Mouse (Mus musculus): ENCODE measurements at regions not wholly inside any gene's neighbourhood (a gene's known extent, or its start where the extent isn't known, plus 50 kb on each side); places are given as distances from the start of the nearest gene placed in this dataset.

GRCm38 (mm10) chr7:130082662-130083061, 437.5 kb downstream of the Ate1 start:
- Histone ChIP-seq H3K9me3 (ENCODE audit: control insufficient read depth, low read length) (no peaks in the 10 kb centered on the region), H3K27me3 (ENCODE audit: control insufficient read depth, insufficient read depth, low read length) (no peaks in the 10 kb centered on the region), H3K4me2 (ENCODE audit: low read depth) (no peak overlapping the region), H3K36me3 (replicated peaks; ENCODE audit: control insufficient read depth, insufficient read depth, low read depth) (no peaks in the 10 kb centered on the region), H3K27ac (no peak overlapping the region), H3K4me1 (replicated peaks; ENCODE audit: control insufficient read depth in 2 of 2, insufficient read depth in 2 of 2, low read length in 1 of 2) (no peaks in the 10 kb centered on the region), H3K9ac (replicated peaks) (no peak overlapping the region), H3K4me3 (ENCODE audit: insufficient read depth in 1 of 2, low read depth in 2 of 2, low read length in 2 of 2) (no peak overlapping the region)
- 70% methylated on average over 4 of the region's 4 CpGs for WGBS (ENCODE audit: insufficient replicate concordance)
- ATAC-seq (ENCODE audit: insufficient read depth), result no peak
- TF ChIP-seq EP300 (IDR thresholded peaks at IDR 0.05; ENCODE audit: low read depth) (no peak), CTCF (IDR thresholded peaks at IDR 0.05; ENCODE audit: low read depth) (no peak)
- DNase-seq (ENCODE audit: low read depth in 3 of 3, low spot score in 3 of 3), result no peak

- Histone ChIP-seq H3K4me3 (ENCODE audit: insufficient read depth in 1 of 2, low read depth in 2 of 2, low read length in 2 of 2) (no peak overlapping the region), H3K27me3 (ENCODE audit: control insufficient read depth, insufficient read depth, low read length) (no peaks in the 10 kb centered on the region), H3K27ac (no peak overlapping the region), H3K36me3 (replicated peaks; ENCODE audit: control insufficient read depth, insufficient read depth, low read depth) (no peaks in the 10 kb centered on the region), H3K9me3 (ENCODE audit: control insufficient read depth, low read length) (no peaks in the 10 kb centered on the region), H3K4me2 (ENCODE audit: low read depth) (no peak overlapping the region), H3K4me1 (replicated peaks; ENCODE audit: control insufficient read depth in 2 of 2, insufficient read depth in 2 of 2, low read length in 1 of 2) (no peaks in the 10 kb centered on the region), H3K9ac (replicated peaks) (no peak overlapping the region)
- no peak for TF ChIP-seq CTCF (IDR thresholded peaks at IDR 0.05; ENCODE audit: low read depth)
- no peak for TF ChIP-seq EP300 (IDR thresholded peaks at IDR 0.05; ENCODE audit: low read depth)
- DNase-seq (ENCODE audit: low read depth in 3 of 3, low spot score in 3 of 3) (no peak), ATAC-seq (ENCODE audit: insufficient read depth) (no peak)
Observed at GRCm38 (mm10) chr7:130085706-130086105, 434.5 kb downstream of the Ate1 start.

- H3K4me1 ChIP-seq (replicated peaks; ENCODE audit: control insufficient read depth in 2 of 2, insufficient read depth in 2 of 2, low read length in 1 of 2), result no peaks in the 10 kb centered on the region
- H3K9ac ChIP-seq (replicated peaks), result no peak overlapping the region
- ATAC-seq (ENCODE audit: insufficient read depth) (no peak), DNase-seq (ENCODE audit: low read depth in 3 of 3, low spot score in 3 of 3) (no peak)
- H3K4me3 ChIP-seq (ENCODE audit: insufficient read depth in 1 of 2, low read depth in 2 of 2, low read length in 2 of 2), result no peak overlapping the region
- no peaks in the 10 kb centered on the region for H3K9me3 ChIP-seq (ENCODE audit: control insufficient read depth, low read length)
- no peak overlapping the region for H3K27ac ChIP-seq
- H3K27me3 ChIP-seq (ENCODE audit: control insufficient read depth, insufficient read depth, low read length), result no peaks in the 10 kb centered on the region
- H3K36me3 ChIP-seq (replicated peaks; ENCODE audit: control insufficient read depth, insufficient read depth, low read depth), result no peaks in the 10 kb centered on the region
- WGBS (ENCODE audit: insufficient replicate concordance), result 57% methylated on average over 8 of the region's 8 CpGs
- TF ChIP-seq EP300 (IDR thresholded peaks at IDR 0.05; ENCODE audit: low read depth) (no peak), CTCF (IDR thresholded peaks at IDR 0.05; ENCODE audit: low read depth) (no peak)
- no peak overlapping the region for H3K4me2 ChIP-seq (ENCODE audit: low read depth)
Observed at GRCm38 (mm10) chr7:130089896-130090610, 430.1 kb downstream of the Ate1 start.

- ATAC-seq (ENCODE audit: insufficient read depth) (no peak), DNase-seq (ENCODE audit: low read depth in 3 of 3, low spot score in 3 of 3) (no peak)
- WGBS (ENCODE audit: insufficient replicate concordance), result 71% methylated on average over 3 of the region's 3 CpGs
- no peaks in the 10 kb centered on the region for H3K9me3 ChIP-seq (ENCODE audit: control insufficient read depth, low read length)
- no peaks in the 10 kb centered on the region for H3K4me1 ChIP-seq (replicated peaks; ENCODE audit: control insufficient read depth in 2 of 2, insufficient read depth in 2 of 2, low read length in 1 of 2)
- H3K4me3 ChIP-seq (ENCODE audit: insufficient read depth in 1 of 2, low read depth in 2 of 2, low read length in 2 of 2), result no peak overlapping the region
- no peak overlapping the region for H3K4me2 ChIP-seq (ENCODE audit: low read depth)
- H3K36me3 ChIP-seq (replicated peaks; ENCODE audit: control insufficient read depth, insufficient read depth, low read depth), result no peaks in the 10 kb centered on the region
- TF ChIP-seq EP300 (IDR thresholded peaks at IDR 0.05; ENCODE audit: low read depth) (no peak), CTCF (IDR thresholded peaks at IDR 0.05; ENCODE audit: low read depth) (no peak)
- H3K27ac ChIP-seq, result no peak overlapping the region
- H3K9ac ChIP-seq (replicated peaks), result no peak overlapping the region
- H3K27me3 ChIP-seq (ENCODE audit: control insufficient read depth, insufficient read depth, low read length), result no peaks in the 10 kb centered on the region
Observed at GRCm38 (mm10) chr7:130091942-130092341, 428.2 kb downstream of the Ate1 start.

GRCm38 (mm10) chr7:130095141-130095540, 425.0 kb downstream of the Ate1 start:
- Histone ChIP-seq H3K36me3 (replicated peaks; ENCODE audit: control insufficient read depth, insufficient read depth, low read depth) (no peaks in the 10 kb centered on the region), H3K4me3 (ENCODE audit: insufficient read depth in 1 of 2, low read depth in 2 of 2, low read length in 2 of 2) (no peak overlapping the region), H3K9ac (replicated peaks) (no peak overlapping the region), H3K27me3 (ENCODE audit: control insufficient read depth, insufficient read depth, low read length) (no peaks in the 10 kb centered on the region), H3K4me2 (ENCODE audit: low read depth) (no peak overlapping the region), H3K4me1 (replicated peaks; ENCODE audit: control insufficient read depth in 2 of 2, insufficient read depth in 2 of 2, low read length in 1 of 2) (no peaks in the 10 kb centered on the region), H3K9me3 (ENCODE audit: control insufficient read depth, low read length) (no peaks in the 10 kb centered on the region), H3K27ac (no peak overlapping the region)
- no peak for TF ChIP-seq CTCF (IDR thresholded peaks at IDR 0.05; ENCODE audit: low read depth)
- no peak for TF ChIP-seq EP300 (IDR thresholded peaks at IDR 0.05; ENCODE audit: low read depth)
- 45% methylated on average over 4 of the region's 4 CpGs for WGBS (ENCODE audit: insufficient replicate concordance)
- ATAC-seq (ENCODE audit: insufficient read depth), result no peak
- no peak for DNase-seq (ENCODE audit: low read depth in 3 of 3, low spot score in 3 of 3)
